Mouse (Mus musculus) gastrocnemius, postnatal 14 days (tissue): ENCODE measurements at regions not wholly inside any gene's neighbourhood (a gene's known extent, or its start where the extent isn't known, plus 50 kb on each side); places are given as distances from the start of the nearest gene placed in this dataset.
A peak's percentile ranks its signal among the peaks of the same experiment; 100 is the strongest.

Experiments
- DNase-seq: peaks from one replicate; pipeline ENCODE4 v3.0.0; 2021; ENCODE audit warnings: mixed read lengths
- intact Hi-C: fragments of 180-260 bp; cut with DNase I; formaldehyde crosslinking; loops from one replicate; pipeline ENCODE4 v1.15.1; 2025; ENCODE audit warnings: low total_unique reads

GRCm38 (mm10) chr4:100037868-100038267 is 57.7 kb upstream of the Ror1 start:
- intact Hi-C loops: loop anchor here (10.0 kb wide), 1 partner anchor 377 kb away; no protein-coding TSS in a partner anchor
- DNase-seq: no peak

GRCm38 (mm10) chr4:100039741-100040140 is 55.9 kb upstream of the Ror1 start:
- no peak for DNase-seq
- intact Hi-C loops: loop anchor here (10.0 kb wide), 1 partner anchor 375 kb away; no protein-coding TSS in a partner anchor

- DNase-seq: no peak
- intact Hi-C loops: no loop called here
Measured at GRCm38 (mm10) chr4:100041982-100042381, 53.6 kb upstream of the Ror1 start.

DNA sequence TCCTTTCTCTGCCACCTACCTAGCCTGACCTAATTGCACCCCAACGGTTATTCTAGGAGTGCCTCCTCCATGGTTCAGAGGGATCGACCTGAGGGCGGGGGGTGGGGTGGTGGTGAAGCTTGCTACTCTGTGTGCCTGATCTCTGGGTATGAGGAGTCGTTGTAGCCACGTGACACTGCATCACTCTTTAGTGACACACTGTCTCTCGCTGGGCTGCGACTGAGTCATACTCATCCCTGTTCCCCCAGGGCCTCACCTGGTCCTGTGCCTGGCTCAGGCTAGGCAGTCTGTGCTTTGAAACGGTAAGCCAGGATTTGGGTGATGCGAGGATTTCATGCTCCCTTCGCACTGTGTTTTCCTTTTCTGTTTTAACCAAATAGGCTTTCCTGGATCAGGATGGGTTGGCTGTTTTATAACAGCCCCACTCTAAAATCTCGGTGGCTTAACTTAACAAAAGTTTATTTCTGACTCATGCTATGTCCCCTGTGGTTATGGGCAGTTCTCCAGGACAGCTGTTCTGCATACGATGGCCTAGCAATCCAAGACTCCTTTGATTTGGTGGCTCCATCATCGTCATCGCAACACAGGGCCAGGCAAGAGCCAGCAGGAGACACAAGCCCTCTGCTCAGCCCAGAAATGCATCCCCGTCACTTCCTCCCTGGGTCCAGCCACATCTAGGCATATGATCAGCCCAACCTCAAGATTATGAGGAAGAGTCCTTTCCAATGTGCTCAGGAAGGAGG is 50.3 kb upstream of the Ror1 start:
- peak; percentile 63 for DNase-seq
- intact Hi-C loops: no loop called here
